Mouse (Mus musculus) layer of hippocampus, adult 18-20 months (tissue): Measurements from ENCODE around the gene Senp5. TPM values are rescaled to one million over a fixed set of nuclear protein-coding genes. Genes with fewer than 3 reads are reported as not detected.

Source experiments
- microRNA-seq, 2 experiments: library from miRNA; unstranded; fragments of <30 nt; microRNA quantifications; one replicate each; pipeline ENCODE4 v1.2.0; 2021
- total RNA-seq, 2 experiments: library from RNA; stranded (reverse); gene quantifications; 2 replicates each; pipeline ENCODE4 v1.2.3; 2021

Gene Senp5
- total RNA-seq, 2 experiments from 2014 or later, result 37.7 to 39.0 TPM

Small RNA genes lying within 50 kb of the gene (microRNA-seq; reads per million reads assigned to microRNA genes)
- 0 reads per million in 2 experiments for gene Gm26269

Other genes starting within 250 kb of the Senp5 start
- gene Meltf, start 124.5 kb downstream of the Senp5 start, total RNA-seq, result under 1 TPM; 0.08 to 0.22 TPM
- gene Pigz, start 69.4 kb downstream of the Senp5 start, total RNA-seq, result 10 to 100 TPM; 19.4 to 23.3 TPM
- 10 to 100 TPM; 41.2 to 41.5 TPM for gene 0610012G03Rik, start 54.8 kb downstream of the Senp5 start, total RNA-seq
- 10 to 100 TPM; 51.4 to 53.4 TPM for gene Ncbp2, start 54.8 kb downstream of the Senp5 start, total RNA-seq
- gene Pak2, start 76.1 kb upstream of the Senp5 start, total RNA-seq, result 10 to 100 TPM; 28.7 to 29.8 TPM
- 10 to 100 TPM; 23.4 to 25.2 TPM for gene Pigx, start 96.5 kb upstream of the Senp5 start, total RNA-seq
- gene Cep19, start 96.5 kb upstream of the Senp5 start, total RNA-seq, result 10 to 100 TPM; 65.8 to 66.3 TPM
- gene Nrros, start 162.3 kb upstream of the Senp5 start, total RNA-seq, result 10 to 100 TPM; 10.1 to 12.4 TPM
- gene Bex6, start 176.5 kb upstream of the Senp5 start, total RNA-seq, result not detected
- 10 to 100 TPM; 46.3 to 47.5 TPM for gene Fbxo45, start 243.9 kb upstream of the Senp5 start, total RNA-seq
- 10 to 100 TPM; 13.2 to 14.0 TPM for gene Wdr53, start 243.9 kb upstream of the Senp5 start, total RNA-seq